Mouse (Mus musculus) telencephalon, adult 2 months (tissue): ENCODE measurements around the gene Grik1.

ENCODE experiments used
- DNase-seq: peaks from one replicate; pipeline ENCODE4 v3.0.0-alpha.2; 2011; ENCODE audit warnings: low read depth, low spot score

The Grik1 gene

GRCm38 (mm10) chr16:88290132-88290772 is at the start of gene Grik1:
Gene Grik1, minus strand, starts transcription at chr16:88290265.
- peak; percentile 46 for DNase-seq

- DNase-seq, result no peak
Observed at GRCm38 (mm10) chr16:88294209-88294608, 4.1 kb upstream of the Grik1 start.

- DNase-seq, result peak; percentile 5
Observed at GRCm38 (mm10) chr16:88289421-88290081, 514 bp downstream of the Grik1 start.

GRCm38 (mm10) chr16:88258407-88258806 is 31.7 kb downstream of the Grik1 start:
- DNase-seq, result no peak

GRCm38 (mm10) chr16:88257072-88257471 is 33.0 kb downstream of the Grik1 start:
- DNase-seq, result no peak

GRCm38 (mm10) chr16:88256101-88256500 is 34.0 kb downstream of the Grik1 start:
- DNase-seq, result no peak

- no peak for DNase-seq
Observed at GRCm38 (mm10) chr16:88252676-88253075, 37.4 kb downstream of the Grik1 start.

GRCm38 (mm10) chr16:88251049-88251448 is 39.0 kb downstream of the Grik1 start:
- DNase-seq, result no peak

GRCm38 (mm10) chr16:88249825-88250224 is 40.2 kb downstream of the Grik1 start:
- no peak for DNase-seq

GRCm38 (mm10) chr16:88247586-88247985 is 42.5 kb downstream of the Grik1 start:
- DNase-seq, result no peak

GRCm38 (mm10) chr16:88244658-88245057 is 45.4 kb downstream of the Grik1 start:
- peak; percentile 19 for DNase-seq

- DNase-seq, result no peak
Observed at GRCm38 (mm10) chr16:88225616-88226015, 64.4 kb downstream of the Grik1 start.

- DNase-seq, result no peak
Observed at GRCm38 (mm10) chr16:88221932-88222331, 68.1 kb downstream of the Grik1 start.

GRCm38 (mm10) chr16:88212531-88212930 is 77.5 kb downstream of the Grik1 start:
- DNase-seq, result no peak

- DNase-seq, result no peak
Observed at GRCm38 (mm10) chr16:88211852-88212251, 78.2 kb downstream of the Grik1 start.

- no peak for DNase-seq
Observed at GRCm38 (mm10) chr16:88204400-88204799, 85.7 kb downstream of the Grik1 start.

GRCm38 (mm10) chr16:88203985-88204384 is 86.1 kb downstream of the Grik1 start:
- no peak for DNase-seq

GRCm38 (mm10) chr16:88187433-88188037 is 102.5 kb downstream of the Grik1 start:
- peak; percentile 68 for DNase-seq

- no peak for DNase-seq
Observed at GRCm38 (mm10) chr16:88178813-88179212, 111.3 kb downstream of the Grik1 start.

- no peak for DNase-seq
Observed at GRCm38 (mm10) chr16:88177364-88177763, 112.7 kb downstream of the Grik1 start.

GRCm38 (mm10) chr16:88174083-88174721 is 115.9 kb downstream of the Grik1 start:
- peak; percentile 53 for DNase-seq

- no peak for DNase-seq
Observed at GRCm38 (mm10) chr16:88166547-88166946, 123.5 kb downstream of the Grik1 start.
